Mouse (Mus musculus) ovary, postnatal 36 days (tissue): ENCODE measurements around the gene Mthfd1l.
"Not testable (repeated sequence)": the region's sequence is repeated elsewhere in the genome, so short reads cannot be mapped to it uniquely, and the experiment has no call there.

Experiments used
- DNase-seq: peaks from one replicate; pipeline ENCODE4 v3.0.0; 2022; ENCODE audit warnings: low spot score, mixed read lengths

The Mthfd1l gene

DNA sequence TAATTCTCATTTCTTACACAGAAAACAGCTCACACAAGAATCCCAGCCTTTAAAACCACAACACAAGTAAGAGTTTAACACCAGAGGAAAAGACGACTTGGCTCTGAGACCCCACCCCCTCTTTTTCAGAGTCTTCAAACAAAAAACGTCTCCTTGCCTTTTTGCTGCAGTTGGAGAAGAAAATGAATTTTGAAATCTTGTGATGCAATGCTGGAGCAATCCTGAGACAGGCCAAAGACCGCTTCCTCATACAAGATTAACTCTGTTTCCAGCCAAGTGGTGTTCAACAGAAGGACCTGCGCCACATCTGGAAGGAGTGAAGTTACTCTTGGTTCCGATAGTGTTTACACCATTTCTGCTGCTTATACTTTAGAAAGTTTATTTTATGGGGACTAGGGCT, 182.6 kb downstream of the Mthfd1l start:
- DNase-seq: no peak

DNA sequence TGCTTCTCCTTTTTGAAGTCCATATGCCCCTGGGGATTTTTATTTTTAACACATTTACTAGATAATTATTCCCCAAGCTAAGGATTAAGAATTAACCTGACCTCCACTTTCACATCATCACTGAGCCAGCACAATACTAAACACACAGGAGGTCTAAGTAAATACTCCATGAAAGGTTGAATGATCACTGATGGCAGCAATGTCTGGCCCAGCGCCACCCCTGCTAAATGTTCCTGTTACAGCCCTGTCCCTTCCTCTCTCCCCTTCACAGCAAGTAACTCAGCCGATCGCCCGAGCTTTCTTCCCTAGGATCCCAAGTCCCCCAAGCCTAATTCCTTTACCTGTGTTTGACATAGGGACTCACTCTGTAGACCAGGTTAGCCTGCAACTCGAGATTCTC, 185.6 kb downstream of the Mthfd1l start:
- peak; percentile 16 for DNase-seq

DNA sequence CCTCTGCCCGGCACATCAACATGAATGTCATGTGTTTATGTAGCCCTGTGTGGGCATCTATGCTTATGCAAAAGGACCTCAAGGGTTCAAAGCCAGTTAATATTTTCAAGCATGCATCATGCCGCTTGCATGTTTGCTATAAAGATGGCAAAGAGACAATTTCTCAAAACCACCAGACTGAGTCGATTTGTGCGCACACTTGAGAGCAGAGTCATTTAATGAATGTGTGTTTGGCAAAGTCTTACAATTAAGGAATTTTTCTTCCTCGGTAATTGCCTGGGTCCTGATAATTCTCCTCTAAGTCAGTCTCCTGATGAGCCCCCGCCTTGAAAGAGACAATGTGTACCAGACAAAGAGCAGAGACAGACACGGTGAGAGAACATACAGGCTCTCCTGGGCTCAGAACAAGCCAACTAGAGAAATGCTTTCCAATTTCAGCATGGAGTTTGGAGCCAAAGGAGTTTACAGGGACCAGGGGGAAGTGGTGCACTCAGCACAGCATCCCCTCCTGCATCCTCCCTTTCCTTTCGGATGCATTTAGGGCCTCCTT, 186.7 kb downstream of the Mthfd1l start:
- DNase-seq: no peak

DNA sequence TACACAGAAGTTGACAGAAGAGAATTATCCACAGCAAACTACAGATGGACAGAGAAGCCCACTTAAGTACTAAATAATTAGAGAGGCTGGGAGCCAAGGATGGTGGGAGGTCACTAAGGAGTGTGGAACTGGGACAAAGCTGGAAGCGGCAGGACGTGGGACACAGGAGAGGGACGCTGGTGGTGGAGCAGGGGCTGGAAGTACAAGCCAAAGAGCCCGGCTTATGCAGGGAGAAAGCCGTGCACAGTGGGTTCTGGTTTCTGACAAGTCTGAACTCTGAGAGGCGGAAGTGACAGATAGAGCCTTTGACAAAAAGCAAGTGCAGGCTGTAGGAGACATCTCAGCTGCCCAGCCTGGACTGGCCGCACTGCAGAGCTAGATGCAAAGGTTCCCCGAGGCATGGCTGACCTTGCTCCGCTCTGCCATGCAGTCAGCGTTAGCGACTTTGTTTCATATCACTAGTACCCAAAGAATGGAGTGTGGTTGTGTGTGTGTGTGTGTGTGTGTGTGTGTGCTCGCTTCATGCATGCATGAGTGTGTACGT, 187.4 kb downstream of the Mthfd1l start:
- no peak for DNase-seq

DNA sequence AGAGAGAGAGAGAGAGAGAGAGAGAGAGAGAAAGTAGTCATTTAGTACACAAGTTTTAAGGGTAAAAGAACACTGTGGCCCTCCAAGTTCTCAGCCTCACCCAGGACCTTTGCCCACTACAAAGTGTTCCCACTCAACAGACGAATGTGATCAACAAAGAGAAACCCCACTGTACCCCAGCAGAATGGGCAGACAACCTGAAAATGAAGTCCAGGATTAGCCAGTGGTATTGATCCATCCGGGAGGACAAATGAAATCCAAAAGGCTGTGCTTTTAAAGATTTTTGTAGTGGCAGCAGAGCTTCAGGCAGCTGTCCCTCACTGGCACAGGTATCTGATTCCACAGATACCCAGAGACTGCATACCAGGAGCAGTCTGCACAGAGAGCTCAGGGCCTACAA, 189.1 kb downstream of the Mthfd1l start:
- DNase-seq: no peak

DNA sequence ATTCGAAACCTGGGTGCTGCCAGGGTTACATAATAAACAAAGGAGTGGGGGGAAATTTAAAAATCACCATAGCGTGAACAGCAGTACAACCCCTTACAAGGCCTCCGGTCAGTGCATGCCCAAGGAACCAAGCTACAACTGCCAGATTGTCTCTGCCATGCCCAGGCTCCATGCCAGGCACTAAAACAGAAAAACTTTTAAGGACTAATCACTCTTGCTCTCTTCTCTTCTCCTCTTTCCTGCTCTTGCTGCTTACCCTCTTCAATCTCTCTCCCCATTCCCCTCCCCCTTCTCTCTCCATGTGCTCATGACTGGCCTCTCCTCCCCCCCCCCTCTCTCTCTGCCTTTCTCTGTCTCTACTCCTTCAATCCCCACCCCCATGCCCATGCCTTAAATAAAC, 190.1 kb downstream of the Mthfd1l start:
- no peak for DNase-seq

DNA sequence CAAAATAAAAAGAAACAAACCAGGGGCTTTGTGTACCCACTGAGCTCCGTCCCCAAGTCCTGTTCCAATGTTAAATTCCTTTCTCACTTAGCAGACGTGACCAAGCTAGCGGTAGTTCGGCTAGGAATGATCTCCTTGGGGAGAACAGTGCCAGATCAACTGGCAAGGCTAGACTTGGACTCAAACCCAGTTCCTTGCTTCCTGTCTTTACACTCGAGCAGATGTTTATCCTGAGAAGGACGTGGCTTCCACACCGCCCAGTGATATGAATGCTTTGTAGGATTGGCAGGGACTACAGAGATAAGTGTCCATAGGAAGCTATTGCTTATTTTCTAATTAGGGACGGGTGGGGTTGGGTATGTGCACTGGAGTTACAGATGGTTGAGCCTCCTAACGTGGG, 191.8 kb downstream of the Mthfd1l start:
- DNase-seq: no peak

DNA sequence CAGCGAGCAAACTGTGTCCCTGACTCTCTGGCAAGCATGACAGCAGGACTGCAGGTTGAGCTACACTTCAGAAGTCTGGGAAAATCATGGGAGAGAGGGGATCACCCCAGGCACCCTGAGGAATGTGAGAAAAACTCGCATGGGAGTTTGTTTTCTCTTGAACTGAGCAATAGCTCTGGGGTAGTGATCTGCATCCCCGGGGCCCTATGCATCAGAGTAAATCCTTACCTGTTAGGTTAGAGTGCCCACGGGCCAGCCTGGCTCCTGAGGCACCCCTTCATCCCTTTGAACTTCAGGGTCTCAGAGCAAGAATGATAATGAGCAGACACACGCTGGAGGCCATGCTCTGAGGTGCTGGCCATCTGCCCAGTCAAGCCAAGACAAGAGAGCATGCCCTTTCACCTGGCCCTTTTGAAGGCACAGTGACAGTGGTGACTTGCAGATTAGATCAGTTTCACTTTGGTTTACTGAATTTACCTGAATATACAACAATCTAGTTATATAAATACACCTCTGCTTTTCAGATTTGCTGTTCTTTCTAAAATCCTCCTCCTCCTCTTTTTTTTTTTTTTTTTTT, 195.4 kb downstream of the Mthfd1l start:
- no peak for DNase-seq

DNA sequence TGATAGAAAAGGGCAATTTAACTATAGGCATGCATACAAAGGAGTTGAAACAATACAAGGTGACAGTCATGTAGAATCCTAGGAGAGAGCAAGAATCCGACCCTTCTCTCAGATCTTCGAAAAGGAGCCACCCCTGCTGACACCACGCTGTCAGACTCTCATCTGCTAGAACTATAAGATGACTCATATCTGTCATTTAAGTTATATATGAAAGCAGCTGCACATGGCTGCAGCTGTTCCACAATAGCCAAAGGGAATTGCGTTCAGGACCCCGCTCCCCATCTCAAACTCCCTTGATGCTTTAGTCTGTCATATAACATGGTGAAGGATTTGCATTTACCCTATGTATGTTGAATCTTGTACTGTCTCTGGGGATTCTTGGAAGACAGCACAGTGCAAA, 201.3 kb downstream of the Mthfd1l start:
- no peak for DNase-seq

DNA sequence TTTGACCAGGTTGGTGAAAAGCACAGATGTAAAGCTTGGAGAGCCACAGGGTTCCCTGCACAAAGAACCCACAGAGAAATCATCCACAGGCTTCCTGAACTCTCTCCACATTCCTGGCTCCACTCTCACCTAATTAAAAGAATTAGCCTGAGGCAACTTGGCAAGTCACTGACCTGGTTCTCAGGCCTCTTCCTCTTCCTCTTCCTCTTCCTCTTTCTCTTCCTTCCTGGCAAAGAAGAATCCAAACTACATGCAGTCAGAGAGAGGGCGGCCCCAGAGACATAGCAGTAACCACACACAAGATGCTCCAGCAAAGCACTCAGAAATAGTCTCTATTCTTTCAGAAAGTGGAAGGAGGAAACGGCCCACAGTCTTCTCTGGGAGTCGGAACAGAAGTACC, 201.8 kb downstream of the Mthfd1l start:
- DNase-seq: no peak

DNA sequence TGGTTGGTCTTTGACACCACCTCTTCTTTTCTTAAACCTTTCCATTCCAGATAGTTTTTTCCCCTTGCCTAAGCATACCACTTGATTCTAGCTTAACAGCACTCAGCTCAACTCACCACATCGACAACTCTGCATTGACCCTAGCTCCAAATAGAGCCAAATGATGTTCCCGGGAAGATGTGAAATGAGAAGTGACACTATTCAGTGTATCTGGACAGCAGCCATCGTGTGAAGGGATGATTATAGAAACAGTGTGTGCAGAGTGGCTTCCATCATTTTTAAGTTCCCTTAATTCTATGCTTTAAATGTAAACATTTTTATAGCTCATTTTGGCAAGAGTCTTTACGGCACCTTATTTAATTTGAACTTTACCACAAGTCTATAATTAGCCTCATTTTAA, 204.4 kb downstream of the Mthfd1l start:
- DNase-seq: no peak

DNA sequence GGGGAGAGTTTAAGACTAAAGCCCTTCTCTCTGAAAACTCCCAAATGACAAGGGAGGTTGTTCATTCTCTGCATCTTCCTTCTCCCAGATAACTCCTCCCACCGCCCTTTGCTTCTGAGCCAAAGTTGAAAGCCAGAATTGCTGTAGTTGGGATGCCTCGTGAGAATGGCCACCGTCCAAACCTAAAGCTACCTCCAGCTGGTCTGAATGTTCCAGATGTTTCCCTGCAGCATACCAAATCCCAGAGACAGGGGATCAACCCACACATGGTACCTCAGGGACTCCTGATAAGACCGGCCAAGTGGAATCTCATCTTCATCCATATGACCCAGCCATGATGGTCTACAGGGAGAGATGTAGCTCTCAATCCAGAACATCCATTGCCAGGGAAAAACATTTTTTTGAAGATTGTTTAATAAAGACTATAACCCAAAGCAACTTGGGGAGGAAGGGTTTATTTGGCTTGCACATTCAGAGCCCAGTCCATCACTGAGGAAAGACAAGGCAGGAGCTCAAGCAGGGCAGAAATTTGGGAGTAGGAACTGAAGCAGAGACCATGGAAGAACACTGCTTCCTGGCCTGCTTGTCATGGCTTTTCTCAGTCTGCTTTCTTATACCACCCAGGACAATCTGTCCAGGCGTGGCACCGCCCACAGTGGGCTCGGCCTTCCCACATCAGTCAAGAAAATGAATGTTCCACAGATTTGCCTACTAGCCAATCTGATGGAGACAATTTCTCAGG, 206.3 kb downstream of the Mthfd1l start:
- no peak for DNase-seq

DNA sequence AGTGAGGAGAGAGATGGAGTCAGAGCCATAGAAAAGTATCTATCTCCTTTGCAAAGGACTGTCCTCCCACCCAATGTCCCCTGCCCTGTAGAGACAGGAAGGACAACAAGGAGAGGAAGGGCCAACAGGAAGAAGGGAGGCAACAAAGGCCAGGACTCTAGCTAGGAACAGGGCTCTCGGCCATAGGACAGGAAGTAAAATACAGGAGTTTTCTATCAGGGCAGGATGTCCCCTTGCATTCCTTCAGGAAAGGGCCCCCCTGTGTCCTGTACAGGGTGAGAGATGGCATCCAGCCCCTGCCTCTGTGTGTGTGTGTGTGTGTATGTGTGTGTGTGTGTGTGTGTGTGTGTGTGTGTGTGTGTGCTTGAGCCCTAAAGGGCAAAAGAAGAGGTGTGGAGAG, 209.0 kb downstream of the Mthfd1l start:
- no peak for DNase-seq

DNA sequence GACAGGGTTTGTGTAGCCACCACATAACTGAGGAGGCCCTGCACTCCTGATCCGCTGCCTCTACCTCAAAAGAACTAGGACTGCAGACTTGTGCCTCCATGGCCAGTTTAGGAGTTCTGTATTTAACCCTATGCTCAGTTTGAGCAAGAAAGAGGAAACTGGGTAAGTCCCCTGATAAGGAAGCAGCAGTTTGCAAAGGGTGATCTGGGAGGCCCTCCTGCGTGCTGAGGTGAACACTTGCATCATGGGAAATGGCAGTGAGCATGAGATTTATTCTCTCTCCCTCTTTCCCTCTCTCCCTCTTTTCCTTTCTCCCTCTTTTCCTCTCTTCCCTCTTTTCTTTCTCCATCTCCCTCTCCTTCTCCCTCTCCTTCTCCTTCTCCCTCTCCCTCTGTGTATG, 209.5 kb downstream of the Mthfd1l start:
- DNase-seq: no peak

DNA sequence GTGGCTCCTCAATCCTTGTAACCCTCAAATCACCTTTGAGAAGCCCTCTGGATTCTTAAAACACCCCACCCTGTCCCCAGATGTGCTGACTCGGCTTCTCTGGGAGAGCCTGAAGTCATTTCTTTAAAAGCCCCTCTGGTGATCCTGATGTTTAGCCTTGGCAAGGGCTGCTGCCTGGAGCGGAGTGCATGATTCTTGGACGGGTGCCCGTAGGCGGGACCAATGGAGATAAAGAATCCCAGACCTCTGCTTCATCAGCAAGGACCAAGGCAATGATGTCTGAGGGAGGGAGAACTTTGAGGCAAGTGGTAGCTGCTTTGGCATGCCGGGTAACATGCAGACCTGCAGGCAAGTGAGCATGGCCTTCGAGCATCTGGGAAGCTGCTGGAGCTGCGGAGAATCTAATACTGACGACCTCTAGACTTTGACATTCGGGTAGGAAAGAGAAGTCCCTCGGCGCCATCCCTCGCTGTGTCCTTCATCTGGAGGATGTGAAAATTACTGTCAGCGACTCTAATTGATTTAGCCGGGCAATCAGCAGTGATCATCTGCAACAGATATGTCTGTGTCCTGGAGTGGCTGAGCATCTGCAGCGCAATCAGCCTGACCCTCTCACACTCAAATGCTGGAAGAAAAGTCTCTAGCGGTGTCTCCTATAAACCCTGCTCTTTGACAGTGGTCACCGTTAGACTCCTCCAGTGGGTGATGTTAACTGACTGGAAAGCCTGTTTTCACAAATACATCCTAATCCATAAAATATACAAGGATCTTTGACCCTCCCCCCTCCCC, 215.9 kb downstream of the Mthfd1l start:
- peak; percentile 85 for DNase-seq

DNA sequence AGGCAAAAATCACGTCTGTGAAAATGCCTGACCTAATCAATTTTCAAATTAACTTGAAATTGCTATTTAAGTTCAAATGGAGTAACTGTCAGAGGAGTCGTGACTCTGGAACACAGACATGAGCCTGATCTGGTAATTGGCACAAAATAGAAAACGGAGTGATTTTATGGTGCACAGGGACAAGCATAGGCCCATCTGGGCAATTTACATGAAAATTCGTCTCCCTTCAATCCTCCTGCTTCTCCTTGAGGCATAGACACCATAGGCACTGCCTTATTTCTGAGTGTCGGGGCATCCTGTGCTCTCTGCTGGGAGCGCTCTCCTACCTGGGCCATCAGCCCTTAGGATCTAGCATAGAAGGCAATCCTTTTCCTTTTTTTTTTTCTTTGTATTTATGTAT, 216.5 kb downstream of the Mthfd1l start:
- no peak for DNase-seq

DNA sequence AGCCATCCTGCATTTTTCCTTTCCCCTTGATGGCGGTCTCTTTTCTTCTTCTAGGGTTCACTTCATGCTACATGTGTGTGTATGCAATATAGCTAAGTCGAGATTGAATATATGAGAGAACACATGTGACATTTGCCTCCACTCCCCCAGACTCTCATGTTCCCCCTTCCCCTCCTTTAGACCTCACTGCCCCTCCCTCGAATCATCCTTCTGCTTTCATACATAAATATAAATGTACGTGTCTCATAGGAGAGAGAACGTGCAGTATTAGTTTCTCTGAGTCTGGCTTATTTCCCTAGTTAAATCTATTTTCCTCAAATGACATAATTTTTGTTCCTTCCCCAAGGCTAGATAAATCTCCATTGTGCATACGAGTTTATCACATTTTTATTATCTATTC, 226.1 kb downstream of the Mthfd1l start:
- DNase-seq: no peak

DNA sequence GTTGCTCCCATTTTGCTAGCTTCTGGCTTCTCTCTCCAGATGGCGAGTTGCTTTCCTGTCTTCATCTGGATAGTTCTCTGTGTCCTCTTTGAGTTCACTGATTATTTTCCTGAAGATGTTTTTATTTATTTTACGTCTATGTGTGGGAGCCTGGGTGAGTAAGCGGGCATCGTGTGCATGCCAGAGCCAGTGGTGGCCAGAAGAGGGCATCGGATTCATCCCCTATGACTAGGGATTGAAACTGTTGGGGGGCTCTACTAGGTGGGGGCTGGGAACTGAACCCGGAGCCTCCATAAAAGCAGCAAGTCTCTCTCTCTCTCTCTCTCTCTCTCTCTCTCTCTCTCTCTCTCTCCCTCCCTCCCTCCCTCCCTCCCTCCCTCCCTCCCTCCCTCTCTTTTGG, 227.0 kb downstream of the Mthfd1l start:
- DNase-seq: no peak

DNA sequence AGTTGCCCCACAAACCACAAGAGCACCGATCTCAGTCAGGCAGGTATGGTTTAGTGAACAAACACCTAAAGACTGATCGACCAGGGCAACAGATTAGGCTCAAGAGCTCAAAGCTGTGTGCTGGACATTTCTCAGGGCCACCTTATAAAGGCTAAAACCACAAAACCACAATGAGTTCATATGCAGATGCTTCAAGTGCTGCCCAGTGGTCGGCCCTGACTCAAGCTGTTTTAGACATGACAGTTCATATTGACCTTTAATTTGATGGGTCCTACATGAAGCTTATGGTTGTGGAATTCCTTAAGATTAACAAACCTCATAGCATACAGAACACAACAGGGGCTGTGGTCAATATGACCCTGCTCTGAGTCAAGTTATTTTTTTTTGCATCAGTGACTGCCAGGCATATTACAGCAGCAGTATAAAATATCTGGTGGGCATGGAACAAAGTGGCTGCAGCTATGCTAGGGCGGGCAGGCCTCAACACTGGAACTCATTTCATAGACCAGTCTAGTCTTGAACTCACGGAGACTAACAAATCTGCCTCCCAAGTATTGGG, 227.7 kb downstream of the Mthfd1l start:
- no peak for DNase-seq

DNA sequence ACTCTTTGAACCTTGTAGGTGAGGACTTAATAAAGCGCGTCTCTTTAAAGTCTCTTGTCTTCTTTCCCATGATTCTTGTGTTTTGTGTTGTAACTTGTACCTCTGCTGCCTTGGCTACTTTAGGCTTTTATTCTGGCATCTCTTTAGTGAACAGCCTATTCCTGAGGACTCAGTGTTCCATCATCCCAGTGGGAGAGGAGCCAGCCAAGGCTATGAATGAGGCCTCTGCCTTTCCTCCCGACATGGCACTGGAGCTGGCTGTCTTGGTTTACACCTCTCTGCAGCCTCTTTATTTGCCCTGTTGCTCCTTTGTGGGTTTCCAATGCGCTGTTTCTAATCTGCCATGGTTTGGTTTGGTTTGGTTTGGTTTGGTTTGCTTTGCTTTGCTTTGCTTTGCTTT, 228.2 kb downstream of the Mthfd1l start:
- no peak for DNase-seq

DNA sequence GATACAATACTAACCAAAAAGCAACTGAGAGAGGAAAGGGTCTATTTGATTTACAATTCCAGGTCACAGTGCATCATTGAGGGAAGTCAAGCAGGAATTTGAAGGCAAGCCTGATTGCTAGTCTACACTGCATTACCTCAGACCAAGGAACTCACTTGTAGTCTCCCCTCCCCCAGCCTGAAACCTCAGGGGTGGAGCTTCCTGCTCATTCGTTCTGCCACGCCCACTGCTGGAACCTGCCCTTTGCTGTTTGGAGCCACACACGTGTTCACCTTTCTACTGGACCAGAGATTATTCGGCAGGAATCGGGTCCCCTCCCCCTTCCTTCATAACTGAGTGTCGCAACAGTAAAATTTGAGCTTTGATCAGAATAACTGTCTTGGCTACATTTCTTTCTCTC, 230.7 kb downstream of the Mthfd1l start:
- not testable (repeated sequence) for DNase-seq

DNA sequence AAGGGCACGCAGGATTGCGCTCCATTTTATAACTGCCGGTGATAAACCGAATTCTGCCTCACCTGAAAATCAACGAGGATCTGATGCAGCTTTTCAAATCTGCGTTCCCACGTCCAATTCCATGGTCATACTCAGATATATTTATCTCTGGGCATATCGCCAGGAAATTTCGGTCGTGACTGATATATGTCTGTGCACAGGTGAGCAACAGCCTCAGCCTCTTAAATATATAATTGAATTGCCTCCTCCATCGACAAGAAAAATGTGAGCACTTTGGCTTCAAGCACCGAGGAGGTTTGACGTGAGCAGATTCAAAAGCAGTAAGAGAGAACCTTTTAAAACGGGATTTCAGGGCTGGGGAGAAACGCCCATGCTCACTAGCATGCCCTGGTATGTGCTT, 236.1 kb downstream of the Mthfd1l start:
- DNase-seq: no peak
